ENCODE assay signal across 28 mouse cellular contexts in genomic region chr4:155593780-155594179, GRCm38 (mm10). TPM values are rescaled to one million over a fixed set of nuclear protein-coding genes. Genes with fewer than 3 reads are reported as not detected.
"Had no signal": no experiment of that assay in that cellular context is flagged by ENCODE, and none has a peak within 500 bp of the region (broad histone marks: within the 10 kb centered on the region; RNA-seq: fewer than 3 reads in every experiment).

No protein-coding gene starts in this region.

- H3K4me2 ChIP-seq: intestine, embryonic 15.5 days; kidney, embryonic 15.5 days; liver, embryonic 13.5 days; lung, embryonic 15.5 days; midbrain, embryonic 12.5 days had no signal

- ATAC-seq: intestine, embryonic 15.5 days; midbrain, embryonic 16.5 days had no signal

- DNase-seq: kidney, adult 11 months; kidney, adult 8-10 months; kidney, postnatal 10 days; kidney, postnatal 36 days; liver, embryonic 13.5 days; right cerebral cortex, adult 18-20 months; right cerebral cortex, postnatal 14 days; right cerebral cortex, postnatal 4 days; thymus, adult 2 months; thymus, postnatal 14 days had no signal

- H3K27ac ChIP-seq: intestine, embryonic 15.5 days; kidney, embryonic 15.5 days; liver, embryonic 13.5 days; lung, embryonic 15.5 days; macrophage; midbrain, embryonic 12.5 days; stomach, postnatal 0 days had no signal

- H3K4me3 ChIP-seq: intestine, embryonic 15.5 days; kidney, embryonic 15.5 days; liver, embryonic 13.5 days; lung, embryonic 15.5 days; midbrain, embryonic 12.5 days had no signal

- H3K27me3 ChIP-seq: intestine, embryonic 15.5 days; kidney, embryonic 15.5 days; liver, embryonic 13.5 days; lung, embryonic 15.5 days; midbrain, embryonic 12.5 days had no signal

- H3K9me3 ChIP-seq: intestine, embryonic 15.5 days; kidney, embryonic 15.5 days; liver, embryonic 13.5 days; lung, embryonic 15.5 days; midbrain, embryonic 12.5 days had no signal

- H3K4me1 ChIP-seq: intestine, embryonic 15.5 days; lung, embryonic 15.5 days; midbrain, embryonic 12.5 days had no signal

- H3K9ac ChIP-seq: intestine, embryonic 15.5 days; kidney, embryonic 15.5 days; liver, embryonic 13.5 days; lung, embryonic 15.5 days; midbrain, embryonic 12.5 days had no signal

RNA-seq across cellular contexts. Expression of gene Gm10563, which starts 51.4 kb away (rescaled TPM):
- total RNA-seq: layer of hippocampus, adult 8-10 months; layer of hippocampus, postnatal 14 days; left cerebral cortex, postnatal 25 days; liver, adult 2 months; megakaryocyte, adult 5-6 weeks had no signal
- polyA plus RNA-seq: intestine, embryonic 15.5 days; kidney, embryonic 15.5 days; limb, embryonic 11.5 days; limb, embryonic 14.5 days; liver, adult 2 months; liver, embryonic 13.5 days; liver, embryonic 16.5 days; lung, embryonic 15.5 days; macrophage; midbrain, embryonic 12.5 days; midbrain, embryonic 16.5 days; neural tube, embryonic 11.5 days; neural tube, embryonic 14.5 days; stomach, embryonic 14.5 days; stomach, postnatal 0 days; thymus, adult 2 months had no signal

RNA-seq across cellular contexts. Expression of gene Mmp23, which starts 59.4 kb away (rescaled TPM):
- polyA plus RNA-seq: macrophage had no signal
